Mouse (Mus musculus) gastrocnemius, postnatal 25 days (tissue): ENCODE data around the gene Agap1. TPM values are rescaled to one million over a fixed set of nuclear protein-coding genes. Genes with fewer than 3 reads are reported as not detected.

Source experiments
- DNase-seq: peaks from one replicate; pipeline ENCODE4 v3.0.0; 2022
- total RNA-seq, 2 experiments: library from RNA; stranded (reverse); gene quantifications; 1 replicate in 1 of 2; 2 replicates in 1 of 2; pipeline ENCODE4 v1.2.3; 2021

Agap1 gene
- total RNA-seq, 2 experiments from 2014 or later = 15.1 to 21.8 TPM

DNA sequence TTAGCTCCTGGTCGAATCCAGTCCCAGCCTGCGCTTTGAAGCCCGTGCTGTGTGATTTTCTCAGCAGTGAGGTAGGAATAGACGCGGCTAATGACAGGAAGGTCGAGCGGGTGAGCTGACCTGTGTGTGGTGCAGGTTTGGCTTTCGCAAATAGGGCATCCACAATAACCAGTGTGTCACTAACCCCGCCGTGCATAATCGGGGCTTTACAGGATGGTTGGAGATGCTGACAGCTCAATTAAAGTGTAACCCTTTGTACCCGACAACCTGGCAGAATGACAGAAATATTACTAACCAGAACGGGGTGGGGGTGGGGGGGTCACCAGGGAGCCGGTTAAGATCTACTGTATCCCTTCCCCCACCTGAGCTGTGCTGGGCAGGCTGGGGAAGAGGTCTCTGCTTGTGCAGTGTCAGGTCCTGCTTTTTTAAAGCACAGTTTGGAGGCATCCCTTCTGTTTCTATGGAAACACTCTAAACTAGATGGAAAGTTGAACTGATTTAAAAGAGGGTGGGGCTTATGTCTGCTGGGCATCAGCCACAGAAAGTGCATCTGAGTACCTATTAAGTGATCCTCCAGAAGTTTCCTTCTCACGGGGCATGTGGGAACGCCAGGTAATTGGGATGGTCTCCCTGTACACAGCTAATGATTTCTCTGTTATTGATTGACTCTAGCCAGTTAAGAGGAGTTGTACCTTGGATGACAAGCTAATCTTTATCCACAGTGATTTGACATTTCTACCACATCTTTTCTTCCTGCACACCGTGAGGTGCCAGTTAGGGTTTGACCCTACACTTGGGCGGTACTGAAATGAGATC, 259.8 kb downstream of the Agap1 start:
- DNase-seq = no peak

DNA sequence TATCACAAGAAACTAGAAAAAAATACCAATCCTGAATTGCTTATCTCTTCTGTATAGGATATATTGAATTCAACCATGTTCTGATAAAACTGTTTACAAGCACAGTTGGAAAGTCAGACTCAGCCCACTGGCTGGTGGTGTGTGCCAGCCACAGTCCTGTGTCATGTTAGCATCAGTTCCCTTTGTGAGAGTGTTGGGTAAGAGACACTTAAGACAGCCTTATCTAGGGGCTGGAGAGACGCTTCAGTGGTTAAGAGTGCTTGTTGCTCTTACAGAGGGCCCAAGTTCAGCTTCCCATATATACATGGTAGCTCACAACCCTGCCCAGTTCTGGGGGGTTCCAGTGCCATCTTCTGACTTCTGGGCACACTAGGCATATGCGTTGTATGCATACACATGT, 261.6 kb downstream of the Agap1 start:
- DNase-seq = no peak

DNA sequence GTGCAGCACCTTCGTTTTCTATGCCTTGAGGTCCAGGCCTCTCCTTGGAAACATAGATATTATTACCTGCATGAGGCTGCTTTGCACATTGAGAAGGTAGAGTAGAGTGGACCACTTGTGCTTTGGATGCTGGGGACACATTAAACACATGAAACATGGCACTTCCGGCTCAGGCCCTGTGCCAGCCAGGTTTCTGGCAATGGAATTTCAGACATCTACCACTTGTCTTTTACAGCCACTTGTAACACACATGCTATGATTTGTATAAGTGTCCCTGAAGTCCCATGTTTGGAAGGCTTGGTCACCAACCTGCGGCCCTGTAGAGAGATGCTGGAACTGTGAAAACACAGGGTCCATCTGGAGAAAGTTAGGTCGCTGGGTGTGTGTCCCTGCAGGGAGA, 262.5 kb downstream of the Agap1 start:
- DNase-seq = no peak

DNA sequence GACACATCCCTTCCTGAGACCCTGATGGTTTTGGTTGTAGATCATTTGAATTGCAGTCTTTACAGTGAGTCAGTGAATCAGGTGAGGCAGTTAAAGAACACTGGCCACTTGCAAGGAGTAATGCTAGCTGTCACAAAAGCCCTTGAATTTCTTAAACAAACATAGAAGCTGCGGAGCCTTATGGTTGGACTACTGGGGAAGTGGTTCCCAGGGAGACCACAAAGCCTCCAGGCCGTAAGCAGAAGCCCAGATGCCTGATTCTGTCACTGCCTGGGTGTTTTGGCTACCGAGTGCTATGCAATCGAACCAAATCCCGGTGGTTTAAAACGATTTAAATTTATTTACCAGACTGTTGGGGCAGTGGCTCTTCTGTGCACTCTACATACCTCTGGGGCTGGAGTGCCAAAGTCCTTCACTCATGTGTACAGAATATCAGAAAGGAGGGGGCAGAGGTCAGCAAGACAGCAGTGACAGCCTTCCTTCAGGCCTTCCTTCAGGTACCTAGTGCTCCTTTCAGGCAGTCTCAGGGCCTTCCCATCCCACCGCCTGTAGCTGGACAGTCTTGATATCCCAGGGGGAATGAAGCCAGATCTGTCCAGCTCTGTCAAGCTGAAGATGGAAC, 264.3 kb downstream of the Agap1 start:
- no peak for DNase-seq

DNA sequence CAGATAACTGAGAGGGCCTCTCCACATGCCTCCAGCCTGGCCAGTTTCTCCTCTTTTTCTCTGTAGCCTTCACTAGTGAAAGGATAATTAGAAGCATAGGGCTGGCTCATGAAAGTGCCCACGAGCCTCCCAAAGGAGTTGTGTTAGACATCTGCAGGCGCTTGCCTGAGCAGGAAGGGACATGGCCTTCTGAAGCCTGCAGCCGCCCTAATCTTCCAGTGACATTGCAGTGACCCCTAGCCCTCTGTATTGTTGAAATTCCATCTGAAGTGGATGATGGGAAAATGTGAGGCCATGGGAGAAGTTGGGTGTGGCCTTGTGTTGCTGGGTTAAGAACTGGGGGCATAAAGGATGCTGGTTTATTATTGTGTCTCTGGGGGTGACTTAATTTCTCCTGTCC, 269.5 kb downstream of the Agap1 start:
- DNase-seq = no peak

DNA sequence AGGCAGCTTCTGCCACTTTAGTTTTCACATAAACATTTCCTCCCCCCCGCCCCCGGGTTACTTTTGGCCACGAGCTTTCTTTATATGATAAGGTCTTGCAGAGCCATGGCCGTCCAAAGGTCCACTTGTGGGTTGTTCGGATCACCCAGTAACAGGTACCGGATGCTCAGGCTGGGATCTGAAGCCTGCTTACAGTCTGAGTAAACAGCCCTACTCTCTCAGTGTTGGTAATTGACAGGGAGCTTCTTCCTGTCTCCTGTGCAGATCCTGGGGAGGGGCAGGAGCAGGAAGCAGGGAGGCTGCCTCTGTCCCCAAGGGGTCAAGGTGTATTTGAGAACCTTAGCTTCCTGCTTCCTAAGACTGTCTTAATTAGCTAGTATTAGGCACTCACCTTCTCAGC, 269.9 kb downstream of the Agap1 start:
- no peak for DNase-seq

DNA sequence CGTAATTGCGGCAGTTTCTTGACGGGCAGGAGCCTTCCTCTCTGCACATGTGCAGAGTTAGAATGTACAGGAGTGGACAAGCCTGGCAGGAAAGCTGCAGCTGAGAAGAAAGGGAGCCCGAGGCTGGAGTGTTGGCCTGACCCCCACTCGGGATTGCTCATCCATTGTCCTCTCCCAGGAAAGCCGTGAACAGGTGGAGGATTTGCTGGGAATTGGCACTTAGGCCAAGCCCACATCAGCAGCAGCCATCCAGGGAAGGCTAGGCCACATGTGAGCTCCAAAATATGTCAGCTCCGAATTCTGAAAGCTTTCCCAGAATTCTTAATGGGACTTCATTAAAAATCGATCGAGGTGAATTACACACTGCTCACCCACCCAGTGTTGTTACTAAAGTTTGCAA, 270.4 kb downstream of the Agap1 start:
- DNase-seq = no peak

DNA sequence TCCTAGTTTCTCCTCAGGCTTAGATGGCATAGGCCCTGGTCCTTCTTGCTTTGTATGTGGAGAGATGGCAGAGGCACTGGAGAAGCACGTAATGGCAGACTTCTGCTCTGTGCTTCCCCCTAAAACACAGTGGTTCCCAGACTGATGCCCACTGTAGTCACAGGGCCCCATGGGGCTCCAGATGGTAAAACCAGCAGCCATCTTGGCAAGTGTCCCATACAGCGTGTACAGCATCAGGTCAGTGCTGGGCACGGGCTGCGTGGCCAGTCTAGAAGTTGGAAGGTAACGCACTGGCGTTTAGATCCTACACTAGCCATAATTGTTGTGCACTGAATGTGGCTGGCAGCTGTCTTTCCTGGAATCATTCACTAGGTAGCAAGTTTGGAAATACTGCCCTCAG, 273.9 kb downstream of the Agap1 start:
- no peak for DNase-seq

- no peak for DNase-seq
Observed at GRCm38 (mm10) chr1:89730589-89731195, 276.1 kb downstream of the Agap1 start.

DNA sequence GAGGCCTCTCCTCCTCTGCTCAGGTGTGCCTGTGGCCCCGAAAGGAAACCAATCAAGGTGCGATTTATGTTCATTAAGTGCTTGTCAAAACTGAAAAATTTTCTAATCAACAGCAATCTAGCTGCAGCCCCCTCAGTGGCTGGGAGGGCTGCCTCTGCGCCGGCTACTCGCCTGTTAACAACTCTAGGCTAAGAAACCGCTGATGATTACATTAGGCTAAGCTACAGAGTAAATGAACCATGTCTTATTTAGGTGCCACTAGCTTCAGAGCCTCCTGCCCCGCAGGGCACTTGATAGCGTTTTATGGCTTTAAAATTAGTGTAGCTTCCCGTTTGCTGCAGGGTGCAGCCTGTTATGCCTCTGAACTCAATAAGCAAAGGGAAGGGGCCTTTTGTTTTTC, 279.8 kb downstream of the Agap1 start:
- no peak for DNase-seq

DNA sequence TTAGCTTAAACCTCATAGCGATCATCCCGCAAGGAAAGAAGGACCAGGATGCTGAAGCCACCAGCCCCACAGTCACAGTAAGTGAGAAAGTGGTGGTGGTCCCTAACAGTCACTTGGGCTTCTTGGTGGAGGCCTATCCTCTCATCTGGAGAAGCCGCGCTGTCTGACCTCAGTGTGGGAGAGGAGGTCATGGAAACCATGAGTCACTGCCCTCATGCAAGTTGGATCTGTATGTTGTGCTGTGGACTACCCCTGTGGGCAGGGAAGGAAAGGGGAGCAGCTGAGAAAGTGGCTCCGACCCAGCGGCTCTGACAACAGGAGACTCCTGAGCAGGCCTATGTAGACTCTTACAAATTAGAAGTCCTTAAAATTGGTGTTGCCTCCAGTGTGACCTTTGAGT, 280.5 kb downstream of the Agap1 start:
- no peak for DNase-seq

DNA sequence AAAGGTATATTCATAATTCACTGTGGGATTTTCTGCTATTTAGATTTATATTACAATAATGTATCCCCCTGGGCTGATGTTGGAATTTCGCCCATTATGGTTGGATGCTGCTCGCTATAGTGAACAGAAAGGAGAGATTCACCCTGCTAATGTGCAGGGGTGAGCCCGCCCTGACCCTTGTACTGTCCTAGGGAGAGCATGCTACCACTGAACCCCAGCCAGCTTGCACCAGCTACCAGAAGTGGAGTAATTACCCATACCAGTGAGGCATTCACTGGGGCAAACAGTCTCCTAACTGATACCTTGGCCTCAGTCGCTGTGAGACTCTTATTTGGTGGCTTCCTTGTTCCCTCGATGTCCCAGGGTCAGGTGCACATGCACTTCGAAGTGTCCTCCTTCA, 281.4 kb downstream of the Agap1 start:
- no peak for DNase-seq

GRCm38 (mm10) chr1:89739067-89739774, 284.6 kb downstream of the Agap1 start:
- no peak for DNase-seq

DNA sequence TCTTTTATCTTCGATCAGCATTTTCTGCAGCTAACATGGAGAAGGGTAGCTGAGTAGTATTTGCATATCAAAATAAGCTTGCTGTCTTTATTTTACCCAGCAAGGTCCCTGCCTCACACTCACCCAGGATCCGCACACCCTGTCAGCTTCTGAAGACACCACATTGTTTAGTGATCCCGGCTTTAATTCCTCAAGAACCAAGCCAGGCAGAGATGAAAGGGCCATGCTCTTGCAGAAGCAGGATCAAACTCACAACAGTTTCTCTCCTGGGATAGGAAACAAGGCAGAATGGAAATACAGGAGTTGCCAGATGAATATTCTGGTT, 285.1 kb downstream of the Agap1 start:
- no peak for DNase-seq

GRCm38 (mm10) chr1:89742359-89742758, 287.8 kb downstream of the Agap1 start:
- no peak for DNase-seq

- no peak for DNase-seq
Observed at GRCm38 (mm10) chr1:89746171-89746570, 291.6 kb downstream of the Agap1 start.

DNA sequence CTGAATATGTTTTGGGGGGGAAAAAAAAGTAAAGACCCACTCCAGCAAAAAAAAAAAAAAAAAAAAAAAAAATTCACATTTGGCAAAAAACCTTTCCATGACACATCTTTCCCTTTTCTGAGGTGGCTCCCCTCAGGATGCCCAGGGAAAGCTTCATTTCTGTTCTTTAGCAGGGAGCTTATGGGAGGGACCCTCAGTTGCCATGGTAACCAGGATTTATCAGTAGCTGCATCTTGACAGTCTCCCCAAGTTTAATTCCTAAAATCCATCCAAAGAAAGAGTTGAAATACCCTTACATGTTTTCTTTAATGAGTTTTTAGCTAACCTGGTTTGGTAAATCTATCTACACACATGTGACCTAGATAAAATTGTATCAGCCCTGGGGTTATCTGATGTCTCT, 295.1 kb downstream of the Agap1 start:
- no peak for DNase-seq

GRCm38 (mm10) chr1:89750495-89750894, 295.9 kb downstream of the Agap1 start:
- DNase-seq = no peak

- no peak for DNase-seq
Observed at GRCm38 (mm10) chr1:89750921-89751320, 296.3 kb downstream of the Agap1 start.

DNA sequence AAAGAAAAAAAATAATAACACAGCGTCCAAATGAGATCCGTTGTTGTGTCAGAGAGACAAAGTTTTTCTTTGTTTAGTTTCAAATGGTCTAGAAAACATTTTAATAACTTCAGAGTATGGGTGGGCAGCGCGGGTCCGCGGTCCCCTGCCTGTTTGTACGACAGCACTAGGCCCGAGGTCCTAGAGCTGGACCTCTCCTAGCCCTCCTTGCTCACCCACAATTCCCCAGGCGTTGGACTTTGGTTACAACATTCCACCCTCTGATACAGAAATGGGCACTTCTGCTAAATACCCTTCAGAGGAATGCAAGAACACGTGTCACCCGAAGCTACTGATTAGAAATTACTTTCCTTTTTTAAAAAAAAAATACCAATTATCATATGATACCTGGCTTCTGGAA, 296.7 kb downstream of the Agap1 start:
- DNase-seq = no peak

- DNase-seq = no peak
Observed at GRCm38 (mm10) chr1:89752659-89753058, 298.1 kb downstream of the Agap1 start.

DNA sequence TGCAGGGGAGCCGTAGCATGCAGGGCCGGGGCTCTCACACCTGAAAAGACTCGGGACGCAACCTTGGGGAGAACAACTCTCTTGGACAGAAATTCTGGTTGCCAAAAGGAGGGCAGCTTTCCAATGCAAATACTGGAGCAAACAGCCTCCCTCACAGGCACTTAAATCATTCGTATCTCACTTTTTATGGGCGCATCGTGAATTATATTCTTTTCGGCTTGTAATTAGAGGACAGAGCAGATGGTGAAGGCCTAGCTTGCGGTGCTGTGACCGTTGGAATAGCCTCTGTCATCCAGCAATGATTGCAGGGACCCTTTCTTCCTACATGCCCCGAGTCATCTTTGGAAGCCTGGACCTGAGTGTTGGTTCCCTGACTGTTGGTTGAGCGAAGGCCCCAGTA, 300.8 kb downstream of the Agap1 start:
- no peak for DNase-seq

DNA sequence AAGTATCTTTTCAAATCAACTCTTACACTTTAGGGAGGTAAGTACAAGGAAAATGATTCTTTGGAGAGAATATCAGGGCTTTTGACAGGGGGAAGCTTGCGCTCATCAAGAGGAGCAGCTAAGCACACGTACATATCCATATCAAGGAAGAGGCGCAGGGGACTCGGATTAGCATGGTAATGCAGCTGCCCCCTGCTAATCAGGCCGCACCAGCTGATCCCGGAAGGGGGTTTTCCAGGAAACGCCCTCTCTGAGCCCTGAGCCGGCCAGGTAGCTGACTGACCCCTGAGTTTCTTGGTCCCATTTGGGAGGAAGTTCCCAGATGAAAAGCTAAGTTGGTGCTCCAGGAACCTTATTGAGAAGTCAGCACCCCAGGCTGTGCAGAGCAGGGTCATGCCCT, 301.8 kb downstream of the Agap1 start:
- DNase-seq = no peak
